Mouse (Mus musculus) liver, embryonic 16.5 days (tissue): ENCODE measurements around the gene 1500009C09Rik. TPM values are rescaled to one million over a fixed set of nuclear protein-coding genes. Genes with fewer than 3 reads are reported as not detected.

Experiments used
- ATAC-seq: fragments of 200-750 bp; cut with Nextera tagmentation; 2 replicates; pipeline ENCODE4 v1.8.0; 2017; ENCODE audit warnings: low read depth, mild to moderate bottlenecking, moderate number of reproducible peaks, moderate library complexity
- H3K27ac ChIP-seq: fragments of 300-500 bp; sonication (generic); 2 replicates; pipeline ENCODE4 v1.5.1; 2014; ENCODE audit warnings: mild to moderate bottlenecking, low read length
- H3K27me3 ChIP-seq: fragments of 300-500 bp; sonication (generic); 2 replicates; pipeline ENCODE4 v1.6.1; 2014; ENCODE audit warnings: low read depth, low read length, mixed read lengths; ENCODE audit not compliant: control insufficient read depth, insufficient read depth
- H3K36me3 ChIP-seq: fragments of 300-500 bp; sonication (generic); 2 replicates; pipeline ENCODE4 v1.6.1; 2014; ENCODE audit warnings: mild to moderate bottlenecking; ENCODE audit not compliant: control insufficient read depth, insufficient read depth
- H3K4me1 ChIP-seq: fragments of 300-500 bp; sonication (generic); 2 replicates; pipeline ENCODE4 v1.6.1; 2014; ENCODE audit warnings: low read depth, low read length, mixed read lengths; ENCODE audit not compliant: control insufficient read depth
- H3K4me2 ChIP-seq: fragments of 300-500 bp; sonication (generic); 2 replicates; pipeline ENCODE4 v1.6.1; 2014; ENCODE audit warnings: low read depth, low read length, mixed read lengths
- H3K4me3 ChIP-seq: fragments of 300-500 bp; sonication (generic); 2 replicates; pipeline ENCODE4 v1.5.1; 2014; ENCODE audit warnings: low read depth, mild to moderate bottlenecking, low read length
- H3K9ac ChIP-seq: fragments of 300-500 bp; sonication (generic); 2 replicates; pipeline ENCODE4 v1.6.1; 2014; ENCODE audit warnings: low read depth, low read length
- H3K9me3 ChIP-seq: fragments of 300-500 bp; sonication (generic); replicated peaks from 2 replicates; pipeline ENCODE4 v1.6.1; 2016; ENCODE audit warnings: low read length; ENCODE audit not compliant: control insufficient read depth
- WGBS: fragments of 180-500 bp; shearing (Covaris S2); extraction: QIAGEN DNeasy Blood & Tissue Kit; methylation state at CpG from one replicate; pipeline ENCODE4 v1.1.7; 2014; ENCODE audit not compliant: insufficient replicate concordance; 5-methylcytosine and 5-hydroxymethylcytosine counted together
- polyA plus RNA-seq: library from polyadenylated mRNA; unstranded; fragments of >200 nt; fragmentation: Nextera tagmentation; extraction: Ambion mirVana; gene quantifications from 2 replicates; pipeline ENCODE4 v1.2.1, GENCODE M21; 2015

1500009C09Rik gene
- polyA plus RNA-seq: not detected in 2 replicates

DNA sequence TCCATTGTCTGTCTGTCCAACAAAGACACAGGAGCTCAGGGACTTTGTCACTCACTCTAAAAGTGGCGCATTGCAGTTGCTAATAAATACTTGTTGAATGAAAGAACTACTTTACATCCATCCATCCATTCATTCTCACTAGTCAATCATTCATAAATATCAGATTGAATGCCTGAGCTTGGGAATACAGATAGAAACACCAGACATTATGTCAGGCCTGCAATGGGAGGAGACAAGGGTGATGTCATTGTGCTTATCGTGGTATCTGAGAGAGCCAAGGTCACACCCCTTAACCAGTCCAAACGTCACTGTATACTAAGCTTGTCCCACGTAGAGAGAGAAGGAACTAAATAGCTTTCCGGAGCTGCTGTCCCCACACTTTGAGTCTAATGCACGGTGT lies at the start of gene 1500009C09Rik:
Gene 1500009C09Rik, plus strand, starts transcription at position 301 of the 400 bp plus-strand sequence.
- H3K9me3 ChIP-seq: no peaks in the 10 kb centered on the region
- no peak within 1 kb of the TSS for H3K9ac ChIP-seq
- H3K36me3 ChIP-seq: no peaks in the 10 kb centered on the region
- H3K4me2 ChIP-seq: no peak within 1 kb of the TSS
- no peak within 1 kb of the TSS for H3K4me3 ChIP-seq
- ATAC-seq: no peak
- 56% methylated on average over 6 of the region's 6 CpGs for WGBS
- H3K4me1 ChIP-seq: no peaks in the 10 kb centered on the region
- no peak within 1 kb of the TSS for H3K27ac ChIP-seq
- H3K27me3 ChIP-seq: no peaks in the 10 kb centered on the region; the same call in 1 of the 2 replicates

- Histone ChIP-seq H3K36me3 (peaks cover 39% of the 10 kb centered on the region), H3K9ac (no peak overlapping the region), H3K4me1 (peaks cover 6% of the 10 kb centered on the region), H3K4me2 (no peak overlapping the region), H3K27me3 (peaks cover 13% of the 10 kb centered on the region), H3K4me3 (no peak overlapping the region), H3K9me3 (no peaks in the 10 kb centered on the region), H3K27ac (no peak overlapping the region)
- 89% methylated on average over 10 of the region's 10 CpGs for WGBS
- ATAC-seq: no peak
Measured at GRCm38 (mm10) chr15:82203090-82203489, 49.1 kb upstream of the 1500009C09Rik start.

DNA sequence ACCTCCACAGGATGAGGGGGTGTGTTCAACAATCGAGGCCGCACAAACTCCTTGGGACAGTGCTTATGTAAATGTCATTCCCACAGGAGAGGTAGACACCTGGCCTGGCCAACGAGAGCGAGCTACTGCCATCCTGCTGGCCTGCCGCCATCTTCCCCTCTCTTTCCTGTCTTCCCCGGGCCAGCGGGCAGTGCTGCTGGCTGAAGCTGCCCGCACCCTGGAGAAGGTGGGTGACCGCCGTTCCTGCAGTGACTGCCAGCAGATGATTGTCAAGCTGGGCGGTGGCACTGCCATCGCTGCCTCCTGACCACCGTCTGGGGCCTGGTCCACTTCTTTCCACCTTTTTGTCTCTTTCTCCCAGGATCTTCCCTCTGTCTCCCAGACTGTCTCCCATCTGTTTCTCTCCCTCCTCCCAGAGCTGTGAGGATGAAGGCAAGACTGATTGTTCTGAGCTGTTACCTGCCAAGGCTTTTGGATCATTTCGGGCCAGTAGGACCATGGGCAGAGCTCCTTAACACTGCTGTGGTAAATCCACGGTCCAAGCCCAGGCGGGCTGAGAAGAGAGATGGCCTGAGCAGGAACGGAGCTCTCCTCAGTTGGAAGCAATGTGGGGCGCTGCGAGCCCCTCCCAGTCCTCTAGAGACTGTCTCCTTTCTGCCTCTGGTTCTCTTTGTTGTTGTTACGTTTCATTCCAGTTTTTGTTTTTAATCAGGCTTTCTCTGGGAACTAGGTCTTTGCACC lies 48.4 kb upstream of the 1500009C09Rik start:
- ATAC-seq: no peak
- Histone ChIP-seq H3K27ac (no peak overlapping the region), H3K27me3 (peaks cover 13% of the 10 kb centered on the region), H3K36me3 (peaks cover 35% of the 10 kb centered on the region), H3K9me3 (no peaks in the 10 kb centered on the region), H3K9ac (no peak overlapping the region), H3K4me2 (no peak overlapping the region), H3K4me1 (peaks cover 6% of the 10 kb centered on the region), H3K4me3 (no peak overlapping the region)
- WGBS: 88% methylated on average over 20 of the region's 20 CpGs

GRCm38 (mm10) chr15:82204680-82205371 lies 47.4 kb upstream of the 1500009C09Rik start:
- Histone ChIP-seq H3K4me1 (peaks cover 6% of the 10 kb centered on the region), H3K36me3 (peaks cover 27% of the 10 kb centered on the region), H3K4me3 (no peak overlapping the region), H3K4me2 (no peak overlapping the region), H3K27ac (no peak overlapping the region), H3K27me3 (peaks cover 22% of the 10 kb centered on the region), H3K9ac (no peak overlapping the region), H3K9me3 (no peaks in the 10 kb centered on the region)
- ATAC-seq: no peak
- WGBS: 64% methylated on average over 10 of the region's 10 CpGs

- Histone ChIP-seq H3K9me3 (no peaks in the 10 kb centered on the region), H3K4me1 (peaks cover 6% of the 10 kb centered on the region), H3K9ac (no peak overlapping the region), H3K27me3 (peaks cover 39% of the 10 kb centered on the region), H3K36me3 (peaks cover 19% of the 10 kb centered on the region), H3K4me2 (no peak overlapping the region), H3K4me3 (no peak overlapping the region), H3K27ac (no peak overlapping the region)
- WGBS: 70% methylated on average over 9 of the region's 9 CpGs
- ATAC-seq: 0 out of 2 replicates have a peak, but pooled peaks have one; percentile 12
Measured at GRCm38 (mm10) chr15:82206365-82207104, 45.7 kb upstream of the 1500009C09Rik start.

GRCm38 (mm10) chr15:82207105-82207459 lies 45.1 kb upstream of the 1500009C09Rik start:
- Histone ChIP-seq H3K4me3 (no peak overlapping the region), H3K9ac (no peak overlapping the region), H3K9me3 (no peaks in the 10 kb centered on the region), H3K4me1 (peaks cover 8% of the 10 kb centered on the region), H3K36me3 (peaks cover 14% of the 10 kb centered on the region), H3K4me2 (no peak overlapping the region), H3K27ac (no peak overlapping the region), H3K27me3 (peaks cover 45% of the 10 kb centered on the region)
- WGBS: 61% methylated on average over 31 of the region's 34 CpGs
- no peak for ATAC-seq

GRCm38 (mm10) chr15:82207504-82208219 lies 44.5 kb upstream of the 1500009C09Rik start:
- Histone ChIP-seq H3K4me1 (peaks cover 10% of the 10 kb centered on the region), H3K36me3 (peaks cover 12% of the 10 kb centered on the region), H3K27ac (no peak overlapping the region), H3K4me2 (no peak overlapping the region), H3K9me3 (no peaks in the 10 kb centered on the region), H3K9ac (no peak overlapping the region), H3K27me3 (peaks cover 50% of the 10 kb centered on the region), H3K4me3 (no peak overlapping the region)
- WGBS: 59% methylated on average over 30 of the region's 30 CpGs
- ATAC-seq: no peak

DNA sequence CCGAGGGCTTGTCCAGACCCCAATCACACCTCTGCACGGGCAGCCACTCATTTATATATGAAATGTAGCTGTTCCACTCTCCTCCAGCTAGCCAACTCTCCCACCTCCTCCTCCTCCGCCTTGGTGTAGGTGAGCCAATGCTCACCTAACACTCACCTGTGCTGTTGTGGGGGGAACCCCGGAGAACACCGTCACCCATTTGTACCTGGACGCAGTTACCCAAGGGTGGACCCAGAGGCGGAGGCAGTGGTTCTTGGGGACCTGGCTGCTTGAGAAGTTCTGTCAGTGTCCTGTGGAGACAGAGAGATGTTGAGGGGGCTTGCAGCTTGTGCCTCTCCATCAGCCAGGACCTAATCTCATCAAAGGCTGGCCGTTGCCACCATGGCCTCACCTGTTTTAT lies 43.9 kb upstream of the 1500009C09Rik start:
- no peak overlapping the region for H3K27ac ChIP-seq
- no peak overlapping the region for H3K4me3 ChIP-seq
- peaks cover 57% of the 10 kb centered on the region for H3K27me3 ChIP-seq
- H3K4me2 ChIP-seq: no peak overlapping the region
- WGBS: 79% methylated on average over 8 of the region's 8 CpGs
- peaks cover 7% of the 10 kb centered on the region for H3K36me3 ChIP-seq
- H3K4me1 ChIP-seq: peaks cover 10% of the 10 kb centered on the region
- no peaks in the 10 kb centered on the region for H3K9me3 ChIP-seq
- no peak for ATAC-seq
- H3K9ac ChIP-seq: no peak overlapping the region
